Mouse (Mus musculus): ENCODE measurements at regions not wholly inside any gene's neighbourhood (a gene's known extent, or its start where the extent isn't known, plus 50 kb on each side); places are given as distances from the start of the nearest gene placed in this dataset.

- Histone ChIP-seq H3K4me1 (ENCODE audit: insufficient read depth, low read length) (no peaks in the 10 kb centered on the region), H3K9ac (replicated peaks; ENCODE audit: low read length) (no peak overlapping the region), H3K4me2 (replicated peaks; ENCODE audit: low read depth, low read length) (no peak overlapping the region), H3K36me3 (ENCODE audit: insufficient read depth, low read length) (no peaks in the 10 kb centered on the region), H3K9me3 (ENCODE audit: low read length) (no peaks in the 10 kb centered on the region), H3K27ac (ENCODE audit: low read length) (no peak overlapping the region), H3K27me3 (ENCODE audit: insufficient read depth, low read length) (no peaks in the 10 kb centered on the region), H3K4me3 (ENCODE audit: low read length) (no peak overlapping the region)
- no peak for ATAC-seq (ENCODE audit: low FRiP score, low TSS enrichment)
Observed at GRCm38 (mm10) chr8:44318216-44318615, 608.4 kb upstream of the Adam34 start.

- no peak overlapping the region for H3K4me3 ChIP-seq (ENCODE audit: low read length)
- no peaks in the 10 kb centered on the region for H3K36me3 ChIP-seq (ENCODE audit: insufficient read depth, low read length)
- no peak overlapping the region for H3K9ac ChIP-seq (replicated peaks; ENCODE audit: low read length)
- ATAC-seq (ENCODE audit: low FRiP score, low TSS enrichment), result no peak
- H3K4me2 ChIP-seq (replicated peaks; ENCODE audit: low read depth, low read length), result no peak overlapping the region
- H3K27ac ChIP-seq (ENCODE audit: low read length), result no peak overlapping the region
- H3K4me1 ChIP-seq (ENCODE audit: insufficient read depth, low read length), result no peaks in the 10 kb centered on the region
- H3K9me3 ChIP-seq (ENCODE audit: low read length), result no peaks in the 10 kb centered on the region
- no peaks in the 10 kb centered on the region for H3K27me3 ChIP-seq (ENCODE audit: insufficient read depth, low read length)
- WGBS, result 62% methylated on average over 6 of the region's 6 CpGs
Observed at GRCm38 (mm10) chr8:44334323-44334993, 600.8 kb upstream of the Fat1 start.

- 75% methylated on average over 2 of the region's 2 CpGs for WGBS
- H3K4me2 ChIP-seq (replicated peaks; ENCODE audit: low read depth, low read length), result no peak overlapping the region
- H3K4me3 ChIP-seq (ENCODE audit: low read length), result no peak overlapping the region
- no peak overlapping the region for H3K9ac ChIP-seq (replicated peaks; ENCODE audit: low read length)
- H3K36me3 ChIP-seq (ENCODE audit: insufficient read depth, low read length), result no peaks in the 10 kb centered on the region
- H3K27me3 ChIP-seq (ENCODE audit: insufficient read depth, low read length), result no peaks in the 10 kb centered on the region
- no peaks in the 10 kb centered on the region for H3K4me1 ChIP-seq (ENCODE audit: insufficient read depth, low read length)
- no peaks in the 10 kb centered on the region for H3K9me3 ChIP-seq (ENCODE audit: low read length)
- ATAC-seq (ENCODE audit: low FRiP score, low TSS enrichment), result no peak
- H3K27ac ChIP-seq (ENCODE audit: low read length), result no peak overlapping the region
Observed at GRCm38 (mm10) chr8:44343401-44343800, 591.8 kb upstream of the Fat1 start.

- WGBS, result 47% methylated on average over 2 of the region's 2 CpGs
- no peak overlapping the region for H3K27ac ChIP-seq (ENCODE audit: low read length)
- no peaks in the 10 kb centered on the region for H3K36me3 ChIP-seq (ENCODE audit: insufficient read depth, low read length)
- no peak overlapping the region for H3K4me2 ChIP-seq (replicated peaks; ENCODE audit: low read depth, low read length)
- H3K27me3 ChIP-seq (ENCODE audit: insufficient read depth, low read length), result no peaks in the 10 kb centered on the region
- no peak for ATAC-seq (ENCODE audit: low FRiP score, low TSS enrichment)
- H3K9ac ChIP-seq (replicated peaks; ENCODE audit: low read length), result no peak overlapping the region
- H3K4me3 ChIP-seq (ENCODE audit: low read length), result no peak overlapping the region
- no peaks in the 10 kb centered on the region for H3K4me1 ChIP-seq (ENCODE audit: insufficient read depth, low read length)
- H3K9me3 ChIP-seq (ENCODE audit: low read length), result no peaks in the 10 kb centered on the region
Observed at GRCm38 (mm10) chr8:44343924-44344323, 591.3 kb upstream of the Fat1 start.

GRCm38 (mm10) chr8:44347412-44347811, 587.8 kb upstream of the Fat1 start:
- WGBS, result 67% methylated on average over 1 of the region's 1 CpGs
- H3K9me3 ChIP-seq (ENCODE audit: low read length), result no peaks in the 10 kb centered on the region
- no peaks in the 10 kb centered on the region for H3K4me1 ChIP-seq (ENCODE audit: insufficient read depth, low read length)
- no peak overlapping the region for H3K9ac ChIP-seq (replicated peaks; ENCODE audit: low read length)
- no peak for ATAC-seq (ENCODE audit: low FRiP score, low TSS enrichment)
- no peaks in the 10 kb centered on the region for H3K27me3 ChIP-seq (ENCODE audit: insufficient read depth, low read length)
- H3K36me3 ChIP-seq (ENCODE audit: insufficient read depth, low read length), result no peaks in the 10 kb centered on the region
- no peak overlapping the region for H3K4me2 ChIP-seq (replicated peaks; ENCODE audit: low read depth, low read length)
- H3K4me3 ChIP-seq (ENCODE audit: low read length), result no peak overlapping the region
- no peak overlapping the region for H3K27ac ChIP-seq (ENCODE audit: low read length)

- H3K9ac ChIP-seq (replicated peaks; ENCODE audit: low read length), result no peak overlapping the region
- no peak for ATAC-seq (ENCODE audit: low FRiP score, low TSS enrichment)
- H3K27ac ChIP-seq (ENCODE audit: low read length), result no peak overlapping the region
- H3K9me3 ChIP-seq (ENCODE audit: low read length), result no peaks in the 10 kb centered on the region
- no peaks in the 10 kb centered on the region for H3K36me3 ChIP-seq (ENCODE audit: insufficient read depth, low read length)
- H3K4me1 ChIP-seq (ENCODE audit: insufficient read depth, low read length), result no peaks in the 10 kb centered on the region
- no peaks in the 10 kb centered on the region for H3K27me3 ChIP-seq (ENCODE audit: insufficient read depth, low read length)
- no peak overlapping the region for H3K4me2 ChIP-seq (replicated peaks; ENCODE audit: low read depth, low read length)
- 78% methylated on average over 6 of the region's 6 CpGs for WGBS
- no peak overlapping the region for H3K4me3 ChIP-seq (ENCODE audit: low read length)
Observed at GRCm38 (mm10) chr8:44373987-44374386, 561.3 kb upstream of the Fat1 start.

GRCm38 (mm10) chr8:44377731-44378130, 557.5 kb upstream of the Fat1 start:
- Histone ChIP-seq H3K36me3 (ENCODE audit: insufficient read depth, low read length) (no peaks in the 10 kb centered on the region), H3K4me2 (replicated peaks; ENCODE audit: low read depth, low read length) (no peak overlapping the region), H3K27ac (ENCODE audit: low read length) (no peak overlapping the region), H3K9ac (replicated peaks; ENCODE audit: low read length) (no peak overlapping the region), H3K9me3 (ENCODE audit: low read length) (no peaks in the 10 kb centered on the region), H3K4me1 (ENCODE audit: insufficient read depth, low read length) (no peaks in the 10 kb centered on the region), H3K27me3 (ENCODE audit: insufficient read depth, low read length) (no peaks in the 10 kb centered on the region), H3K4me3 (ENCODE audit: low read length) (no peak overlapping the region)
- WGBS, result 74% methylated on average over 3 of the region's 3 CpGs
- ATAC-seq (ENCODE audit: low FRiP score, low TSS enrichment), result no peak

GRCm38 (mm10) chr8:44408462-44408861, 526.8 kb upstream of the Fat1 start:
- no peak for ATAC-seq (ENCODE audit: low FRiP score, low TSS enrichment)
- Histone ChIP-seq H3K4me1 (ENCODE audit: insufficient read depth, low read length) (no peaks in the 10 kb centered on the region), H3K36me3 (ENCODE audit: insufficient read depth, low read length) (no peaks in the 10 kb centered on the region), H3K4me3 (ENCODE audit: low read length) (no peak overlapping the region), H3K27ac (ENCODE audit: low read length) (no peak overlapping the region), H3K9me3 (ENCODE audit: low read length) (peaks cover 4% of the 10 kb centered on the region; the same call in 1 of the 2 replicates), H3K9ac (replicated peaks; ENCODE audit: low read length) (no peak overlapping the region), H3K4me2 (replicated peaks; ENCODE audit: low read depth, low read length) (no peak overlapping the region), H3K27me3 (ENCODE audit: insufficient read depth, low read length) (no peaks in the 10 kb centered on the region)
- 97% methylated on average over 6 of the region's 6 CpGs for WGBS

- Histone ChIP-seq H3K27ac (ENCODE audit: low read length) (no peak overlapping the region), H3K36me3 (ENCODE audit: insufficient read depth, low read length) (no peaks in the 10 kb centered on the region), H3K4me3 (ENCODE audit: low read length) (no peak overlapping the region), H3K9ac (replicated peaks; ENCODE audit: low read length) (no peak overlapping the region), H3K4me1 (ENCODE audit: insufficient read depth, low read length) (no peaks in the 10 kb centered on the region), H3K9me3 (ENCODE audit: low read length) (peaks cover 4% of the 10 kb centered on the region; the same call in 1 of the 2 replicates), H3K27me3 (ENCODE audit: insufficient read depth, low read length) (no peaks in the 10 kb centered on the region), H3K4me2 (replicated peaks; ENCODE audit: low read depth, low read length) (no peak overlapping the region)
- no peak for ATAC-seq (ENCODE audit: low FRiP score, low TSS enrichment)
- WGBS, result 97% methylated on average over 3 of the region's 3 CpGs
Observed at GRCm38 (mm10) chr8:44410261-44410660, 525.0 kb upstream of the Fat1 start.

GRCm38 (mm10) chr8:44418003-44418402, 517.2 kb upstream of the Fat1 start:
- Histone ChIP-seq H3K27me3 (ENCODE audit: insufficient read depth, low read length) (no peaks in the 10 kb centered on the region), H3K4me3 (ENCODE audit: low read length) (no peak overlapping the region), H3K27ac (ENCODE audit: low read length) (no peak overlapping the region), H3K9me3 (ENCODE audit: low read length) (no peaks in the 10 kb centered on the region), H3K9ac (replicated peaks; ENCODE audit: low read length) (no peak overlapping the region), H3K36me3 (ENCODE audit: insufficient read depth, low read length) (no peaks in the 10 kb centered on the region), H3K4me2 (replicated peaks; ENCODE audit: low read depth, low read length) (no peak overlapping the region), H3K4me1 (ENCODE audit: insufficient read depth, low read length) (no peaks in the 10 kb centered on the region)
- ATAC-seq (ENCODE audit: low FRiP score, low TSS enrichment), result no peak
- 73% methylated on average over 8 of the region's 8 CpGs for WGBS

Data from kidney, embryonic 16.5 days (tissue).